Mouse (Mus musculus) kidney, embryonic 16.5 days (tissue): ENCODE results near the gene Stat3. TPM values are rescaled to one million over a fixed set of nuclear protein-coding genes. Genes with fewer than 3 reads are reported as not detected.

Source experiments
- ATAC-seq: fragments of 200-750 bp; cut with Nextera tagmentation; 2 replicates; pipeline ENCODE4 v1.8.0; 2017; ENCODE audit warnings: moderate TSS enrichment; ENCODE audit not compliant: low FRiP score, low TSS enrichment
- H3K27ac ChIP-seq: fragments of 300-500 bp; sonication (generic); 2 replicates; pipeline ENCODE4 v1.5.1; 2014; ENCODE audit warnings: low read length
- H3K27me3 ChIP-seq: fragments of 300-500 bp; sonication (generic); 2 replicates; pipeline ENCODE4 v1.6.1; 2014; ENCODE audit warnings: low read length, control low read depth, mixed read lengths; ENCODE audit not compliant: insufficient read depth
- H3K36me3 ChIP-seq: fragments of 300-500 bp; sonication (generic); 2 replicates; pipeline ENCODE4 v1.6.1; 2014; ENCODE audit warnings: low read length, control low read depth, mixed read lengths; ENCODE audit not compliant: insufficient read depth
- H3K4me1 ChIP-seq: fragments of 300-500 bp; sonication (generic); 2 replicates; pipeline ENCODE4 v1.6.1; 2014; ENCODE audit warnings: low read length, control low read depth, mixed read lengths; ENCODE audit not compliant: insufficient read depth
- H3K4me2 ChIP-seq: fragments of 300-500 bp; sonication (generic); replicated peaks from 2 replicates; pipeline ENCODE4 v1.6.1; 2014; ENCODE audit warnings: low read depth, low read length
- H3K4me3 ChIP-seq: fragments of 300-500 bp; sonication (generic); 2 replicates; pipeline ENCODE4 v1.5.1; 2014; ENCODE audit warnings: mild to moderate bottlenecking, low read length
- H3K9ac ChIP-seq: fragments of 300-500 bp; sonication (generic); replicated peaks from 2 replicates; pipeline ENCODE4 v1.6.1; 2014; ENCODE audit warnings: low read length
- H3K9me3 ChIP-seq: fragments of 300-500 bp; sonication (generic); 2 replicates; pipeline ENCODE4 v1.6.1; 2016; ENCODE audit warnings: low read length, control low read depth
- WGBS: fragments of 180-500 bp; shearing (Covaris S2); extraction: QIAGEN DNeasy Blood & Tissue Kit; methylation state at CpG from one replicate; pipeline ENCODE4 v1.1.7; 2014; 5-methylcytosine and 5-hydroxymethylcytosine counted together
- polyA plus RNA-seq: library from polyadenylated mRNA; unstranded; fragments of >200 nt; fragmentation: Nextera tagmentation; extraction: Ambion mirVana; gene quantifications from 2 replicates; pipeline ENCODE4 v1.2.1, GENCODE M21; 2015

The Stat3 gene
- polyA plus RNA-seq, 1 experiment from 2014 or later = 47.9 TPM

DNA sequence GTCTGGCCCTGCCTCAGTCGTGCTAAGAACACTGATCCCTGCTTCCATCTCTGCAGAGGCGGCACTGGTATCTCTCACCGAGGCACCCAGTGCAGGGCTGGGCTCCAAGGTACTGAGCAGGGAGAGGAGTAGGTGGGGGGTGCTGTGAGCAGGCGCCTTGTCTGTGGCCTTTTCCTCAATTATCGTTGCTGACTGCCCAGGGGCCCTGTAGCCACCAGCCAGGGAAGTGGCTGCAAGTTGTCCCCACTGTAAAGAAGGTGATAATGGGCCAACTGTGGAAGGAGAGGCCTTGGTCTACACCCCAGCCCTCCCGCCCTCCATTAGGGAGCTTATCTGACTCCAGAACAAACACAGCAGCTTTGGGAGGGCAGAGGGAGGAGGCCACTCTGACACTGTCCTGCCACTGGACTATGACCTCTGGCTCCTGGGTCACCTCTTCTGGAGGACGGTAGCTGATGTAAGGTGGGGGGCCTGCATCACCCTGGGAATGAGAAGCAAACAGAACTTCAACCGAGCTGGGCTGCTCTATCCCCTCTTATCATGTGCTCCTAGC, 53.1 kb downstream of the Stat3 start:
- Histone ChIP-seq H3K27ac (no peak overlapping the region), H3K36me3 (peaks cover 16% of the 10 kb centered on the region), H3K27me3 (no peaks in the 10 kb centered on the region), H3K9me3 (no peaks in the 10 kb centered on the region), H3K4me1 (no peaks in the 10 kb centered on the region), H3K9ac (no peak overlapping the region), H3K4me3 (no peak overlapping the region), H3K4me2 (no peak overlapping the region)
- ATAC-seq = no peak
- WGBS = 43% methylated on average over 8 of the region's 8 CpGs

DNA sequence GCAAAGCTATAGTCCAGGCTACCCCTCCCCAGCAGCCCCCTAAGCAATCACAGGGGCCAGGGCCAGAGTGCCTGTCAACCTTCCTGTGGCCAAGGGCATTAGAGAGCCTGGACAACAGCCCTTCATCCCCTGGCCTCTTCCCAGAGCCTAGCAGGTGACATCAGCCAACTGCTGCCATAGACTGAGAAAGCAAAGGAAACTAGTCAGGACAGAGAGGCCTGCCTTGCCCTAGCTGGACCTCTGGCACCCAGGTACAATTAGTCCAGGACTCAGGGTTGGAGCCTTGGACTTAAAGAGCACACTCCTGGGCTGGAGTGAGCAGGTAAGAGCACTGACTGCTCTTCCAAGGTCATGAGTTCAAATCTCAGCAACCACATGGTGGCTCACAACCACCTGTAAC, 53.9 kb downstream of the Stat3 start:
- Histone ChIP-seq H3K4me3 (no peak overlapping the region), H3K9me3 (no peaks in the 10 kb centered on the region), H3K4me2 (no peak overlapping the region), H3K27me3 (no peaks in the 10 kb centered on the region), H3K9ac (no peak overlapping the region), H3K4me1 (no peaks in the 10 kb centered on the region), H3K36me3 (peaks cover 16% of the 10 kb centered on the region), H3K27ac (no peak overlapping the region)
- no peak for ATAC-seq

DNA sequence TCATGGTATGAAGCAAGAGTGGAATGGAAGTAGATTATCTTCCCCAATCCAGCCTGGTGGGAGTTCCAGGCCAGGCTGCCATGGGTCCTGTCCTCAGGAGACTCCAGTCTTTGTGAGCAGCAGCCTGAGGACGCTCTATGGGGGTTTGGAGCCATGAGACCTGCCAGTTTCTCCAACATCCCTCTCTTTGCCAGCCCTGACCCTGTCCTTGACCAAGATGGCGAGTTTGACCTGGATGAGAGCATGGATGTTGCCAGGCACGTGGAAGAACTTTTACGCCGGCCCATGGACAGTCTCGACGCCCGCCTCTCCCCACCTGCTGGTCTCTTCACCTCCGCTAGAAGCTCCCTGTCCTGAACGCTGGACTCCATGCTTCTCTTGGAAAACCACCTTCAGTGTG, 55.7 kb downstream of the Stat3 start:
- WGBS = 88% methylated on average over 10 of the region's 10 CpGs
- ATAC-seq = no peak
- no peak overlapping the region for H3K4me2 ChIP-seq

DNA sequence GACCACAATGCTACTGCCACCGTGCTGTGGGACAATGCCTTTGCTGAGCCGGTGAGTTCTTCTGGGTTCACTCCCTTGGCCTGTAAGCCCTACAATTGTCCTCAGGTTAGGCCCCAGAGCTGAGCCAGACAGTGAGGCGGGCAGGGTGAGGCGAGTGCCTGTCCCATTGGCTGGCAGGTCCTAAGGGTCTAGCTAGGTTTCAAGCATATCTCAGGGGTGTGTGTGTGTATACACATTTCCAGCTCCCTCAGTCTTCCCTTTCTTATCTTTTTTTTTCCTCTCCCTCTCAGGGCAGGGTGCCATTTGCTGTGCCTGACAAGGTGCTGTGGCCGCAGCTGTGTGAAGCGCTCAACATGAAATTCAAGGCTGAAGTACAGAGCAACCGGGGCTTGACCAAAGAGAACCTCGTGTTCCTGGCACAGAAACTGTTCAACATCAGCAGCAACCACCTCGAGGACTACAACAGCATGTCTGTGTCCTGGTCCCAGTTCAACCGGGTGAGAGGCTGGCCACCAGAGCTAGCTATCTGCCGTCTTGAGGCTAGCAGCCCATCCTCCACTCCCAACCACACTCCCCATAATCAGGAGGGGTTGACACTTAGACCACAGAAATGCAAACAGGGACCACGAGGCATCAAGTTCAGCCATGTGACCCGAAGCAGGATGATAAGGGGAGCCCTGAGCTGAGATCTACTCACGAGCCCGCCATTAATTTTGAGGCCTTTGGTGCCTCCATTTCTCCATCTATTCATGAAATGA, 59.8 kb downstream of the Stat3 start:
- no peaks in the 10 kb centered on the region for H3K27me3 ChIP-seq
- H3K4me1 ChIP-seq = no peaks in the 10 kb centered on the region
- no peaks in the 10 kb centered on the region for H3K36me3 ChIP-seq
- no peaks in the 10 kb centered on the region for H3K9me3 ChIP-seq
- no peak for ATAC-seq
- 86% methylated on average over 15 of the region's 15 CpGs for WGBS
- H3K9ac ChIP-seq = no peak overlapping the region
- no peak overlapping the region for H3K4me3 ChIP-seq
- no peak overlapping the region for H3K4me2 ChIP-seq
- H3K27ac ChIP-seq = no peak overlapping the region

More for the DNA sequence above, 55.7 kb downstream of the Stat3 start:
- Histone ChIP-seq H3K9ac (no peak overlapping the region), H3K4me3 (no peak overlapping the region), H3K4me1 (no peaks in the 10 kb centered on the region), H3K36me3 (peaks cover 4% of the 10 kb centered on the region; the same call in 1 of the 2 replicates), H3K27ac (no peak overlapping the region), H3K9me3 (no peaks in the 10 kb centered on the region), H3K27me3 (no peaks in the 10 kb centered on the region)

DNA sequence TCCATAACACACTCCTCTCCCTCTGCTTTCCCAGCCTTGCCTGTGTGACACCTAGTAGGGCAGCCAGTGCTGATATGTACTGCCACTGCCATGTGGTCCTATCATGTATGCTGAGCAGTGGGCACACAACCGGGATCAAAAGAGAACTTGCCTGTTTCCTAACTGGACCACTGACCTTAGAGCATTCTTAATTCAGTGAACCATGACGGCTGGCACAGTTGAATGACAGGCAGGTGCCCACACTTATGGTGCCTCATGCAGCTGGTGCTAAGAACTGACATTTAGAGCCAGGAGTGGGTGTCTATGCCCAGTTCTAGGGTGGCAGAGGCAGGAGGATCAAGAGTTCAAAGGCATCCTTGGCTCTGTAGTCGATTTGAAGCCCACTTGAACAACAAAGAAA, 63.6 kb downstream of the Stat3 start:
- Histone ChIP-seq H3K4me2 (no peak overlapping the region), H3K9me3 (no peaks in the 10 kb centered on the region), H3K9ac (no peak overlapping the region), H3K36me3 (no peaks in the 10 kb centered on the region), H3K4me3 (no peak overlapping the region), H3K27ac (no peak overlapping the region), H3K27me3 (no peaks in the 10 kb centered on the region), H3K4me1 (no peaks in the 10 kb centered on the region)
- no peak for ATAC-seq
- WGBS = 60% methylated on average over 3 of the region's 3 CpGs

DNA sequence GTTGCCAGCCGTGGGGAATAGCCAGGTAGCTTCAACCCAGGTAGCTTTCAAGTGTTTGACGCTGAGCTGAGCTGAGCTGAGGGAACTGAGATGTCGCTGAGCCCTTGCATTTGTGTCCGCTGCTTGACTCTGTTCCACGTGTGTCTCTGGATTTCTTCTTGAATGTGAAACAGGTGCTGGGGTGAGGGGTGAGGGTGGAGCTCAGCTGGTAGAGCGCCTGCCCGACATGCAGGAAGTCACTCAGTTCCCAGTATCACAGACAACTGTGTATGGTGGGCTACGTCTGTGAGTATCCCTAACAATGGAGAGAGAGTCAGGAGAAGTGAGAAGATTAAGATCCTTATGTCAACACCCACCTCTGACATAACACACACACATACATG, 68.4 kb downstream of the Stat3 start:
- Histone ChIP-seq H3K9me3 (no peaks in the 10 kb centered on the region), H3K27ac (no peak overlapping the region), H3K4me2 (no peak overlapping the region), H3K4me1 (no peaks in the 10 kb centered on the region), H3K9ac (no peak overlapping the region), H3K36me3 (no peaks in the 10 kb centered on the region), H3K27me3 (no peaks in the 10 kb centered on the region), H3K4me3 (no peak overlapping the region)
- 74% methylated on average over 8 of the region's 8 CpGs for WGBS
- ATAC-seq = no peak

DNA sequence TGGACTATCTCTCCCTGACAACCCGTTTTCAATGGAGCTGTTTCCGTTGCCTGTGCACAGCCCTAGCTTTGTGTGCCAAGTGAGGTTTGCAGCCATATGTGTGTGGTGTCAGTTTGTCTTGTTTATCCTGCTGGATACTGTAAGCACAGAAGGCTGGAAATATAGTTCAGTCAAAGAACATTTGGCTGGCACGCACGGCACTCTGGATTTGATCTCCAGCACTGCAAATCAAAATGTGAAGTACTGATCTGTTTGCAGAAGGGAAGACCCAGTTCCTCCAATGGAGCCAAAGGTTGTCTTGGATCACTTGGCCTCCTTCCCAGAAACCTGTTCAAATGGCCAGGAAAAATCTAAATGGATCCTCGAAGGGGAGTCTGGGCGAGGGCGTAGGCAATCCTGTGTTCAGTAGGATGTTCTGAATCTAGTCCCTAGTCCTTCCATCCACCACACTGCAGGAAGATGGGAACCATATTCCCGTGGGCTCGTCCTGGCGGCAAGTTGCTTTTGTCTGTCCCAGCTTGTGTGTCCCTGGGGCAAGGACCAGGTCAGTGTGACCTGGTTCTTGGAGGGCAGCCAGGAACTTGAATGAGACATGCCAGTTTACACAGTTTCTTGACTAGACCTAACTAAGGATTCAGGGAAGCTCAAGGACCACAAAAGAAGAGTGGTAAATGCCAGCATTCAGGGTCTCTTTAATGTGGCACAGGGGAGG, 68.9 kb downstream of the Stat3 start:
- H3K9ac ChIP-seq = no peak overlapping the region
- H3K27me3 ChIP-seq = no peaks in the 10 kb centered on the region
- 81% methylated on average over 10 of the region's 10 CpGs for WGBS
- no peaks in the 10 kb centered on the region for H3K36me3 ChIP-seq
- no peaks in the 10 kb centered on the region for H3K9me3 ChIP-seq
- H3K4me1 ChIP-seq = no peaks in the 10 kb centered on the region
- no peak for ATAC-seq
- no peak overlapping the region for H3K4me2 ChIP-seq
- no peak overlapping the region for H3K27ac ChIP-seq
- no peak overlapping the region for H3K4me3 ChIP-seq

DNA sequence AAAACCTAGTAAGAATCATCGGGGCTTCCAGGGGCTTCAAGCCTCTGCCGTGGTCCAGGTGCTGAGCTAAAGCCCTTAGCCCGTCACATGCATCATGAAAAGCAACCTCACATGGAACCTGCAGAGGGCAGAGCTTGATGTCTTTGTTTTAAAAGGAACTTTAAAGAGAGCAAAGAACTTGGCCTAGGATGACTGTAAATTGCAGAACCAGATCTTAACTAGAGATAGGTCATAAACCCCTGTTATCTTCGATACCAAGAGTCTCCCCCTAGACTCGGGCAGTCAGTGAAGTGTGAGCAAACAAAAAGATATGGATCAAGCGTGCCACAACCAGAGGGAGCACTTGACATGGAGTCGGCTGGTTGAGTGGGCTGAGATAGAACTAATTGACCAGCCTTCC, 73.7 kb downstream of the Stat3 start:
- Histone ChIP-seq H3K27me3 (peaks cover 6% of the 10 kb centered on the region; the same call in 1 of the 2 replicates), H3K27ac (no peak overlapping the region), H3K4me3 (no peak overlapping the region), H3K9me3 (no peaks in the 10 kb centered on the region), H3K36me3 (no peaks in the 10 kb centered on the region), H3K4me1 (peaks cover 2% of the 10 kb centered on the region; the same call in 1 of the 2 replicates), H3K9ac (no peak overlapping the region), H3K4me2 (no peak overlapping the region)
- 70% methylated on average over 7 of the region's 7 CpGs for WGBS
- no peak for ATAC-seq

DNA sequence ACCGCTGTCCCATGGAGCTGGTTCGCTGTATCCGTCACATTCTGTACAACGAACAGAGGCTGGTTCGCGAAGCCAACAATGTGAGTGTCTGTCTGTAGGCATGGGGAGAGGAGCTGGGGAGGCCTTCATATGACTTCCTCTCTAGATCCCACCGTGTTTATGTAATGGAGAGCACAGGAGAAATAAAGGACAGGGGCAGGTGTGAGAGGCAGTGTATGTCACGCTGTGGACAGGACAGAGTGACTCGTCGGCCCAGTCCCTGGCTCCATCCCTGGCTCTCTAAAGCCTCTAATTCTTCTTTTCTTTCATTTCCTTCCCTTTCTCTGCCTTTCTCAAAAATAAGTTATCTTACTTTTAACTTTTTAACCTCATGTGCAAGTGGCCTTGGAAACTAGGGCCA, 76.2 kb downstream of the Stat3 start:
- H3K9me3 ChIP-seq = no peaks in the 10 kb centered on the region
- ATAC-seq = no peak
- H3K4me3 ChIP-seq = no peak overlapping the region
- H3K4me2 ChIP-seq = no peak overlapping the region
- no peak overlapping the region for H3K27ac ChIP-seq
- peaks cover 9% of the 10 kb centered on the region; the same call in 1 of the 2 replicates for H3K4me1 ChIP-seq
- whole genome bisulfite sequencing = 84% methylated on average over 10 of the region's 10 CpGs
- H3K9ac ChIP-seq = no peak overlapping the region
- H3K27me3 ChIP-seq = peaks cover 9% of the 10 kb centered on the region
- no peaks in the 10 kb centered on the region for H3K36me3 ChIP-seq

DNA sequence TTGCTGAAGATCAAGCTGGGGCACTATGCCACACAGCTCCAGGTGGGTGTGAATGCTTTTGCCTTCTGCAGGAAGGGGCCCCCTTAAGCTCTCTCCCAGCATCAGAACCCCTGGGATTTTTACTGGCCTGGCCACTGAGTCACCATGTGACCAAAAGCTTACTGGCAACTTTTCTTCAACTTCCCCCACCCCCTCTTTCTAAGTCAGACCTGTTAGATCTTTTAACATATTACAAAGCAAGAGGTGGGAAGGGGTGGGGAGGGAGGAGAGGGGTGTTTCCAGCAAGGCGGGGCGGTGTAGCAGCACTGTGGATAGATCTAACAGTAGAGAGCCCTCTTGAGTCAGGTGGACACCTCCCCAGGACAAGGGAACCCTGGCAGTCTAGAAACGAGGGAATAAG, 77.5 kb downstream of the Stat3 start:
- Histone ChIP-seq H3K27me3 (peaks cover 9% of the 10 kb centered on the region), H3K9me3 (no peaks in the 10 kb centered on the region), H3K4me1 (peaks cover 9% of the 10 kb centered on the region; the same call in 1 of the 2 replicates), H3K4me3 (no peak overlapping the region), H3K4me2 (no peak overlapping the region), H3K9ac (no peak overlapping the region), H3K36me3 (no peaks in the 10 kb centered on the region), H3K27ac (no peak overlapping the region)
- 40% methylated on average over 3 of the region's 3 CpGs for WGBS
- ATAC-seq = no peak
